In the genomic region with DNA sequence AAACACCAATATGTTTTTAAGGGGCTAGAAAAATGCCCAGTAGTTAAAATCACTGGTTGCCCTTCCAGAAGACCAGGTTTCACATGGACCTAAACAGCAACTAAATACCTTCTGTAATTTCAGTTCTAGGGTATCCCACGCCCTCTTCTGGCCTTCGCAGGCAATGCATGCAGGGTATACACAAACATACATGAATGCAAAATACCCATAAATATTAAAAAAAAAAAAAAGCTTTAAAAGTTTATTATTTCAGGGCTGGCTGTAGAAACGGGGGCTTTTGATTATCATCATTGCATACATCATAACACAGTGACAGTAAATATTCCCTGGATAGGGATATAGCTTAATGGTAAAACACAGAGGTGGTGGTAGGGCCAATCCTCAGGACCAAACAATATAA, we compare ENCODE assay signal across 8 mouse cellular contexts. TPM values are rescaled to one million over a fixed set of nuclear protein-coding genes. Genes with fewer than 3 reads are reported as not detected.
DNase-seq lines count a peak whose midpoint lies in the region; ATAC-seq lines count a peak whose summit lies in the region.

No protein-coding gene starts in this region.

- peak; percentile 69 for DNase-seq in testis, postnatal 10 days (ENCODE audit: low spot score)
- no peak for DNase-seq in testis, postnatal 14 days (ENCODE audit: low spot score)
- peak; percentile 83 for DNase-seq in c-Kit-positive CD71-positive TER-119-negative erythroid progenitor cells, embryonic 14.5 days (ENCODE audit: low read depth)

- peak overlapping the region; percentile 81 for H3K4me2 ChIP-seq in forebrain, embryonic 13.5 days
- peak overlapping the region; percentile 77 for H3K4me2 ChIP-seq in intestine, embryonic 16.5 days (ENCODE audit: low read depth, low read length)
- H3K4me2 ChIP-seq in liver, embryonic 15.5 days, result peak overlapping the region; percentile 76
- peak overlapping the region; percentile 68 for H3K4me2 ChIP-seq in neural tube, embryonic 12.5 days (replicated peaks)

- 9% methylated on average over 3 of the region's 3 CpGs for WGBS in forebrain, embryonic 13.5 days
- WGBS in intestine, embryonic 16.5 days, result 11% methylated on average over 3 of the region's 3 CpGs
- WGBS in liver, embryonic 15.5 days (ENCODE audit: insufficient replicate concordance), result 6% methylated on average over 3 of the region's 3 CpGs
- WGBS in neural tube, embryonic 12.5 days, result 14% methylated on average over 3 of the region's 3 CpGs

- H3K36me3 ChIP-seq in forebrain, embryonic 13.5 days (ENCODE audit: poor library complexity, severe bottlenecking), result peaks cover 34% of the 10 kb centered on the region
- H3K36me3 ChIP-seq in intestine, embryonic 16.5 days (ENCODE audit: control insufficient read depth, insufficient read depth, low read length), result peaks cover 7% of the 10 kb centered on the region; the same call in 1 of the 2 replicates
- peaks cover 39% of the 10 kb centered on the region for H3K36me3 ChIP-seq in liver, embryonic 15.5 days (replicated peaks)
- H3K36me3 ChIP-seq in neural tube, embryonic 12.5 days, result peaks cover 26% of the 10 kb centered on the region

- no peaks in the 10 kb centered on the region for H3K27me3 ChIP-seq in forebrain, embryonic 13.5 days
- no peaks in the 10 kb centered on the region for H3K27me3 ChIP-seq in intestine, embryonic 16.5 days (replicated peaks; ENCODE audit: control insufficient read depth, insufficient read depth, low read length)
- H3K27me3 ChIP-seq in liver, embryonic 15.5 days, result no peaks in the 10 kb centered on the region
- no peaks in the 10 kb centered on the region for H3K27me3 ChIP-seq in neural tube, embryonic 12.5 days (replicated peaks)

- peak overlapping the region; percentile 99; the same call in 1 of the 2 replicates for H3K9ac ChIP-seq in forebrain, embryonic 13.5 days
- H3K9ac ChIP-seq in intestine, embryonic 16.5 days (ENCODE audit: low read depth, low read length), result no peak overlapping the region
- peak overlapping the region; percentile 97 for H3K9ac ChIP-seq in liver, embryonic 15.5 days
- 0 out of 2 replicates have a peak overlapping the region, but pooled peaks have one; percentile 98 for H3K9ac ChIP-seq in neural tube, embryonic 12.5 days

- peaks cover 19% of the 10 kb centered on the region for H3K4me1 ChIP-seq in forebrain, embryonic 13.5 days
- H3K4me1 ChIP-seq in intestine, embryonic 16.5 days (ENCODE audit: control insufficient read depth, insufficient read depth, low read length), result peaks cover 6% of the 10 kb centered on the region
- peaks cover 73% of the 10 kb centered on the region for H3K4me1 ChIP-seq in liver, embryonic 15.5 days (replicated peaks)
- H3K4me1 ChIP-seq in neural tube, embryonic 12.5 days, result peaks cover 7% of the 10 kb centered on the region

- H3K9me3 ChIP-seq in forebrain, embryonic 13.5 days (replicated peaks), result no peaks in the 10 kb centered on the region
- H3K9me3 ChIP-seq in intestine, embryonic 16.5 days (ENCODE audit: control insufficient read depth, low read length), result no peaks in the 10 kb centered on the region
- H3K9me3 ChIP-seq in liver, embryonic 15.5 days (replicated peaks), result no peaks in the 10 kb centered on the region
- no peaks in the 10 kb centered on the region for H3K9me3 ChIP-seq in neural tube, embryonic 12.5 days

- no peak overlapping the region for H3K27ac ChIP-seq in forebrain, embryonic 13.5 days
- H3K27ac ChIP-seq in intestine, embryonic 16.5 days (ENCODE audit: low read length), result no peak overlapping the region
- peak overlapping the region; percentile 99; the same call in 1 of the 2 replicates for H3K27ac ChIP-seq in liver, embryonic 15.5 days (replicated peaks)
- H3K27ac ChIP-seq in neural tube, embryonic 12.5 days, result no peak overlapping the region

- no peak for ATAC-seq in forebrain, embryonic 13.5 days
- ATAC-seq in intestine, embryonic 16.5 days, result no peak
- no peak for ATAC-seq in liver, embryonic 15.5 days (ENCODE audit: insufficient read depth)
- ATAC-seq in neural tube, embryonic 12.5 days (ENCODE audit: low FRiP score, low read depth), result no peak
- no peak for ATAC-seq in frontal cortex, adult (ENCODE audit: low TSS enrichment)

- H3K4me3 ChIP-seq in forebrain, embryonic 13.5 days, result peak overlapping the region; percentile 100
- peak overlapping the region; percentile 98 for H3K4me3 ChIP-seq in intestine, embryonic 16.5 days (ENCODE audit: low read length)
- peak overlapping the region; percentile 99 for H3K4me3 ChIP-seq in liver, embryonic 15.5 days (replicated peaks)
- no peak overlapping the region for H3K4me3 ChIP-seq in neural tube, embryonic 12.5 days

RNA-seq across cellular contexts. Expression of gene Supt16, which starts 1.5 kb away (rescaled TPM):
- 83.8 and 86.1 TPM in 2 replicates for polyA plus RNA-seq in forebrain, embryonic 13.5 days (2015; fragmentation: Nextera tagmentation; extraction: Ambion mirVana)
- polyA plus RNA-seq in intestine, embryonic 16.5 days (2015; fragmentation: Nextera tagmentation; extraction: Ambion mirVana), result 33.2 and 41.1 TPM in 2 replicates
- polyA plus RNA-seq in liver, embryonic 15.5 days (2015; fragmentation: Nextera tagmentation; extraction: Ambion mirVana), result 28.8 and 30.5 TPM in 2 replicates
- 57.8 and 64.4 TPM in 2 replicates for polyA plus RNA-seq in neural tube, embryonic 12.5 days (2016; fragmentation: Nextera tagmentation; extraction: Ambion mirVana)
